Mouse (Mus musculus): ENCODE results near the gene Chchd10.
A peak's percentile ranks its signal among the peaks of the same experiment; 100 is the strongest.

Gene Chchd10

DNA sequence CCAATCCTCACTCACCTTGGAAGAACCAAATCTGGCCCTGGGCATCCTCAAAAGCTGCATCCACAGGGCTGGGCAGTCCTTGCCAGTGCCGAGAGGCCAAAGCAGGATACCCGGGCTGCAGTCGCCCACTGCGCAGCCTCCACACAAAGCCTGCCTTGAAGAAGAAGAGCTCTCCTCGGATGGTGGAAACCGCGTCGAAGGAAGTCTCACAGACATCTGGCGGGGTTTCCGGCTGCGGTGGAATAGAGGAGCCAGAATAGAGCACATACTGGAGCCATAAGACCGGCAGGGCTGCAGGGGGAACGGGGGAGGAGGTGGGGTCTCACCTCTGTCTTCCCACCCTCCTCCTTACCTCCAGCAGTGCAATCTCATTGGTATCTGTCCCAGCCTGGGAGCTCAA is 6.5 kb upstream of the Chchd10 start:
- no peak for DNase-seq

DNA sequence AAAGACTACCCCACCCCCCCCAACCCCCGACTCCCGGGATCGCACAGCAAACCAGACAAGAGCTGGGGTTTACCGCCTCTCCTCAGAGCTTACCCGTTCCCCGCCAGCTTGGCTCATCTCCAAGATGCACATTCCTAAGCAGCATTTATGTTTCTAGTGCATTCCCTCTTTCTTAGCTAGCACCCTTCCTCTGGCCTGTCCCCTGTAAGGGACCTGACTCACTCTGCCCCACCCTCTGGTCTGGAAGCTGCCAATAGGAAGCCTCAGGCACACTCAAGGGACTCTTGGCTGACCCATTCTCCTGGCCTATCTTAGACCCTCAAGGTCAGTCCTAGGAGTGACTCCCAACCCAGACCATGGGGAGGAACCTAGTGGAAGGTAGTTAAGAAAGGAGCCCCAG is 2.6 kb upstream of the Chchd10 start:
- DNase-seq: no peak

DNA sequence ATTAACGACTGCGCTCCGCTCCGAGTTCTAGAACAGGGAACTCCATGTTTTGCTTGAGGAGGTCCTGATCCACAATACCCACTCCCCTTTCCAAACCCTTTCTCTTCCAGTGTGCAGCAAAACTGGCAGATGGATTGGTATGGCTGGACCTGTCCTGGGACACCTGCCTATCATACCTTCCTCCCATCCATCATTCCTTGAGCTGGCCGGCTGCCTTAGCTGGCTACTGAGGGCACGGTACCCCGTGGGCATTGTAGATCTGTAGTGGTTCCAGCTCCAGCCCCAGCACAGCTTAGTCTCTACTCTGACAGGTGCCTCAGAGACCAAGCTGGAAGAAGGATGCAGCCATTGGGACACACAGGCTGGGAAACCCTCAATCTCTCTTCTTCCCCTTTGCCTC is 1.6 kb upstream of the Chchd10 start:
- no peak for DNase-seq

DNA sequence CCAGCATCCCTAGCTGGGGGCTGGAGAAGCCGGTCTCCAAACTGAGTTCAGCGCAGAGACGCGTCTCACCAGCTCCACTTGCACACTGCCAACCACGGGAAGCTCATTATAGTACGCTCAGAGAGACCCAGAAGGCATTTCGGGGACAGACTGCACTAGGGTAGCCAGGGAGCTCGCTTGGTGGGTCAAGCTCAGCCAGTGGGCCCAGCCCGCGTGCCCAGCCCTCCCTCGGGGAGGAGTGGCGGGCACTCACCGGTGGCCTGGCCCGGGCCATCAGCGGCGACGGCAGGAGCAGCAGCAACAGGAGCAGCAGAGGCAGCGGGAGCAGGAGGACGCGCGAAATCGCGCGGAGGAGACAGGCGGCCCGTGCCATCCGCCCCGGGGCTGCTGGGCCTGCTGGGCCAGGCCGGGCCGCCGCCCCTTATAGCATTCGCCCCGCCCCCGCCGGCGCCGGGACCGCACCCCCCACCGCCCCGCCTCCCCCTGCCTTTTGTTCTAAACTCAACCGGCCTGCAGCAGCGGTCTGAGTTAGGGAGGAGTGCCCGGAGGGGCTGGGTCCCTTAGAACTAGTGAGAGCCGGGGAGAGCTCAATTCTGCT is 750 bp upstream of the Chchd10 start:
- DNase-seq: peak; percentile 45 to 66

DNA sequence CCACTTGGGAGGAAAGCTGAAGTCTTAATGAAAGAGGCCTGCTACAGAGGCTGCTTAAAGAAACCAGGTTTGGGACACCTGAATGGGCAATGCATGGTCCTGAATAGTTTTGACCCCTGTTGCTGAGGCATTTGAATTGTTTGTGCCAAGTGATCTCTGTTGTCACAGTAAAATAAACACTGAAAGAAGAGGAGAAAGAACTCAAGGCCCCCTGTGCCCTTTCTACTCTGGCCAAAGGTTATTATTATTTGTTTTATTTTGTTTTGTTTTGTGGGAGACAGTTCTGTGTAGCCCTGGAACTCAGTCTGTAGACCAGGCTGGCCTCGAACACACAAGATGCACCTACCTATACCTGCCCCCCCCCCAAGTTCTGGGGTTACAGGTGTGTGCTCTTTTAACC is 2.1 kb downstream of the Chchd10 start:
- no peak for DNase-seq

DNA sequence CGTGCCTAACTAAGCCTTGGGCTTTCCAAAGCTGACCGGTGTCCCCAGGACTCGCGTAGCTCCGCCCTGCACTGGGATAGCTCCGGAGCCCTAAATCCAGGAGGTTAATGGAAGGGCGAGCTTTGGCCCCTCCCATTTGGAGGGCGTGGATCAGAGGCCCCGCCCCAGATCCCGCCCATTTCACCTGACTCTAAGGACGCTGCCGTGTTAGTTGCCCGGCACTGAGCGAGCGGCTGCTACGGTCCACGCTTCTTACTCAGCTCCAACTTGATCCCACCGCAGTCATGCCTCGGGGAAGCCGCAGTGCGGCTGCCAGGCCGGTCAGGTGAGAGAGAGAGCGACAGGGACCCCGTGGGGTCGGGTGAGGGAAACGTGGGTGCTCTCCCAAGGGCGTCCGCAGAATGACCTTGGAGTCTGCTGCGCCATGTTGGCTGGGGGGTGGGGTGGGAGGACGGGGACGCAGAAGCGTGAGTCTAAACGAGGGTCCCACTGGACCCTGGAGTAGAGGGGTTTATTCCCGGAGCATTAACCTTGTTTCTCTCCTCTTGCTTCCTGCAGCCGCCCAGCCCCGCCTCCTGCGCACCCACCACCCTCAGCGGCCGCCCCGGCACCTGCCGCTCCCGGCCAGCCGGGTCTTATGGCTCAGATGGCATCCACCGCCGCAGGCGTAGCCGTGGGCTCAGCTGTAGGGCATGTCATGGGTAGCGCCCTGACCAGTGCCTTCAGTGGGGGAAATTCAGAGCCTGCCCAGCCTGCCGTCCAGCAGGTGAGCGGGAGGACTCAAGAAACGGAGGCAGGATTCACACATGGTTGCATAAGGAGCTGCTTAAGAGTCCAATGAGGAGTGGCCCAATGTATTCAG is 3.0 kb downstream of the Chchd10 start, which contains the start of gene Mmp11:
Gene Mmp11, minus strand, starts transcription at position 817 of the 862 bp plus-strand sequence.
- peak; percentile 60 to 72 for DNase-seq

DNA sequence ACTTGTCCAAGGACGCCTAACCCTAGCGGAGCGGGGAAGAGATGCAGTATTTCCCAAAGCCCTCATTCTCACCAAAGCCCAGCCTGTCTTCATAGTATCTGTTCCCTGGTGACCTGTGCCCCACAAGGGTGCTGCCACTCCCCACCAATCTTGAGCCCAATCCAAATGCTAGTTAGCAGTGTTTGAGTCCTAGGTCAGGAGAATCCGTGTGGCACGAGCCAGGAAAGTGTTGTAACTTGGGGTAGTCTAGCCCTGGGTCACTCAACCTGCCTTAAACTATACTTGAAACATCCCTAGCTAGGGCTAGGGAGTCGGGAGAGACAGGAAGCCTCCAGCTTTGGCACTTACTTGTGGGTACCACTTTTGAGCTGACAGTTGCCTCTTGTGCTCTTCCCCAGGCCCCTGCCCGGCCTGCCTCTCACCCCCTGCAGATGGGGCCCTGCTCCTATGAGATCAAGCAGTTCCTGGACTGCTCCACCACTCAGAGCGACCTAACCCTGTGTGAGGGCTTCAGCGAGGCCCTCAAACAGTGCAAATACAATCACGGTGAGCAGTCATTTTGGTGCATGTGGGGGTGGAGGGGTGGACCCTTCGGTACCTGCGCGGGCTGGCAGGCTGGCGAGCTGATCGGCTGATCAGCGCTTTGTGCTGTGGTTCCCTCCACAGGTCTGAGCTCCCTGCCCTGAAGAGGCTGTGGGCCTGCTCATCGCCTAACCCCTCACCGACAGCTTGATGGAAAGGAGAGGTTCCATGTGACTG is 4.2 kb downstream of the Chchd10 start:
- peak in 1 of 2 experiments; percentile 27 for DNase-seq

DNA sequence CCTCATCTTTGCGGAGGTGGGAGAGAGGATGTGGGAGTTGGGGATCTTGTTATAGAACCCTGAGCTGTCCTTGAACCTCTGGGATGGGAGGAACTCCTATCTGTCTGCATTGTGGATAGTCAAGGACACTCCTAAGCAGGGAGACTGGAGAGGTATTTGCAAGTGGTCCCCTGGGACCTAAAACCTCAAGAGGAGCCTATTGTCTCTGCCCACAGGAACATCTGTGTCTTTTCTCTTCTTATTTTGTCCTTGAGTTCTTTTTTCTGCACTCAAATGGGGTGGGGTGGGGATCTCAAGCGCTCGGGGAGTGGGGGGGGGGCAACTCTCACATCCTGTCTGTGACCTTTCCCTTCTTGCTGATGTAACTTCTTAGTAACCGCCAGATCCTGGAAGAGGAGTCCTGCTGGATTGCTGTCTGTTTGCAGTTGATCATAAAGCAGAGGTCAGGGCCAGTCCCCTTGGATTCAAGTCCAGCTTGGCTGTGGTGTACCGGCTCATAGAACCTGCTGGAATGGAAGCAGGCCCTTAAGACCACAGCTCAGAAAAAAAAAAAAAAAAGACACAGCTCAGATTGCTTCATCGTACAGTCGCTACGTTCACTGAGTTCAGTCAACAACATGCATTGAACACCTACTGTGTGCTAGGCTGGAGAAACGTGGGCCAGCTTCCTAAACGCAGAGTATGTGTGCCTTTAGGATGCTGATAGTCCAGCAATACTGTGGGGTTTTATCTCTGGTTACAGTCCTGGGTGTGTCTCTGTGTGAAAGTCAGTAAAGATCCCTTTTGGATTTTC is 5.1 kb downstream of the Chchd10 start:
- peak in 1 of 2 experiments; percentile 27 for DNase-seq

DNA sequence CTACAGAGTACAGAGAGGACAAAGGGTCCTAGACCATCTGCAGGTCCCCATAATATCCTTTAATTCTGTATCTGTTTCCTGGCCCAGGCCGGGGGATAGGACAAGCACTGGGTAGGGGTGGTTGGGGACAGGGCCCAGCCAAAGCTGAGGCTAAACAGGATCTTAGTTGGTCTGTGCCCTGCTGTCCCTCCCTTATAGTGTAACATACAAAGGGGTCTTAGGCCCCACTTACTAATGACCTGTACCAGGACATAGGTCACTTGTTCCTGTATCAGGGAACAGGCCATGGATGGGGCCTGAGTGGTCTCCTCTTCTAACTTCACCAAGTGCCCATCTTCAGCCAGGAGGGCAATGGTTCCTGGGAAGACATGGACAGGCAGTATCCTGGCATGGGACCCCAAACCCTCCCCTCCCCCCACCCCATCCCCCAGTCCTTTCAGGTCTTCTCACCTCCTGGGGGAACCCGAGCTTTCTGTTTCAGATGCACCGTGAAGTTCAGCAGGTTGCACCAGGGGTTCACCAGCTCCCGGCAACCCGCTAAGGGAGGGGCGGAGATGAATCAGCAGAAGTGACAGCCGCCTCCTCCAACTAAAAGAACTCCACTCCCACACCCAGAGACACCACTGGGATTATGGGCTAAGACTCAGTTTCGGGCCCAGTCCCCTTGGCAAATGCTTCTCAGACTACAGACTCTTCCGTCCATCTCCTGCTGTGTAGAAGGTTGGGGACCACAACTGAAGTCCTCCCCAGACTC is 6.7 kb downstream of the Chchd10 start:
- DNase-seq: no peak

DNA sequence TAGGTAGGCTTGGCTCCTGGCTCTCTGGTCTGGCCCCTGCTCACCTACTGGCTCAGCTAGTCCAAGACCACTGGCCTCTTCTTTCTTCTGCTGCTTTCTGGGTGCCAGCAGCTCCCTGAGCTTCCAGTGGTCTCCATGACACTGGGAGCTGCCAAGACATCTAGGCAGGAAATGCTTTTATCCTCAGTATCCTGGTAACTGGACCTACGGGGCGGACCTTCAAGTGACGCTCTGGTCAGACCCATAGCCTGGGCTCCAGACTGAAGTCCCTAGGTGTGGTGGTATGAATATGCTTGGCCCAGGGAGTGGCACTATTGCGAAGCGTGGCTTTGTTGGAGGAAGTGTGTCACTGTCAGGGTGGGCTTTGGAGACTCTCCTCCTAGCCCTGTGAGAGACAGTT is 7.6 kb downstream of the Chchd10 start, which contains the start of gene Gm867:
Gene Gm867, minus strand, starts transcription at position 153 of the 400 bp plus-strand sequence.
- no peak for DNase-seq

DNA sequence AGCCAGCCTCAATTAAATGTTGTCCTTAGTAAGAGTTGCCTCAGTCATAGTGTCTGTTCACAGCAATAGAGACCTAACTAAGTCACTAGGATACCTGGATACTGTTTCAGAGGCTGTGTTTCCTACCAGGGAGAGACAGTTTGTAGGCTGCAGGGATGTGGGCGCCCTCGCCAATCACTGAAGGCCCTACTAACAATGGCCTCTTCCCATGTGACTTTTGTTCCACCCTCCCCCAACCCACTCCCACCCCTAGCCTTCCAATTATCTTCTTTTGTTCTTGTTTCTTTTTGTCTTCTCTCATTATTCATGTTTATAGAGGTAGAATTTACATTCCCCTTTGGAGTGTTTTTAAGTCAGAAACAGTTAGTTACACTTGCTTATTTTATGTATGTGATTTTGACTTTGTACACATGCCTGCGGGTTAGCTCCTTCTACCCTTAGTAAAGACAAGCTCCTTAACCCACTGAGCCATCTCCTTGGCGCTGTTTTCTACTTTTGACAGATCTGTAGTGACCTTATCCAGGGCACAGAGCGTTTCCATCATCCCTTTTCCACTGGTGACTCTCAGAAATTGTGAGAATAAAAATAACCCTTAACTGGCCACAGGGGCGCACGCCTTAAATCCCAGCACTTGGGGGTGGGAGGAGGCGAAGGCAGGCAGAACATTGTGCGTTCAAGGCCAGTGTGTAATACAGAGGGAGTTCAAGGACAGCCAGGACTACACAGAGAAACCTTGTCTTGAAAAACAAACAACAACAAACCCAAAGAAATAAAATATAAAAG is 8.3 kb downstream of the Chchd10 start:
- no peak for DNase-seq

DNA sequence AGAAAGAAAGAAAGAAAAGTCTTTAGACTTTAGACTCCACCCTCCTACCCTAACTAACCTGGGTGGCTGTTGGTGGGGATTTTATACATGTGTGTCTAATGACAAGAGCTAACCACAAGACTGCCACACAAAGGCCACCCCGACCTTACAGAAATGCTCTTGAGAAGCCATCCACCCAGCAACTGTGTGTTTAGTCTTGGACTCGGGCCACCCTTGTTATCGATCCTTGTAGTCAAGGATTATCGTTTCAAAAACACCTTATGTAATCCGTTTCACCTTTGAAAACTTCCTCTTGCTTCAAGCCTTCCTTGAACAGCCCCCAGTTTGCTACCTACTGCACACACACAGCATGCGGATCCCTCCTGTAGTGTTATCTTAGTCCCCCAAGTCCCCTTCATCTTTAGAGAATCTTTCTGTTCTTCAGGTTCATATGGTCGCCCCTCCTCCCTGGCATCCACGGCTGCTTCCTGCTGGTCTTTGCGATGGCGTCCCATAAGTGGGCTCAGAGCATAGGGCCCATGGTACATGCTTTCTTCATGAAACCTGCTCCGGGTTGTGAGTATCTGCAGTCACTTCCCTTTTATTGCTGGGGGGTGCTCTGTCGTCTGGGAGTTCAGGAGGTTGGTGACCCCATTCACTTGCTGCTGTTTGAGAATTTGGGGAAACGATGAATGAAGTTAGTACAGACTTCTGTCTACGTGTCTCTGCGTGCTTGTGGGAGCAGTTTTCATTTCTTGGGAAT is 10.0 kb downstream of the Chchd10 start, which contains the start of gene Vpreb3:
Gene Vpreb3, plus strand, starts transcription at position 322 of the 742 bp plus-strand sequence.
- no peak for DNase-seq

DNA sequence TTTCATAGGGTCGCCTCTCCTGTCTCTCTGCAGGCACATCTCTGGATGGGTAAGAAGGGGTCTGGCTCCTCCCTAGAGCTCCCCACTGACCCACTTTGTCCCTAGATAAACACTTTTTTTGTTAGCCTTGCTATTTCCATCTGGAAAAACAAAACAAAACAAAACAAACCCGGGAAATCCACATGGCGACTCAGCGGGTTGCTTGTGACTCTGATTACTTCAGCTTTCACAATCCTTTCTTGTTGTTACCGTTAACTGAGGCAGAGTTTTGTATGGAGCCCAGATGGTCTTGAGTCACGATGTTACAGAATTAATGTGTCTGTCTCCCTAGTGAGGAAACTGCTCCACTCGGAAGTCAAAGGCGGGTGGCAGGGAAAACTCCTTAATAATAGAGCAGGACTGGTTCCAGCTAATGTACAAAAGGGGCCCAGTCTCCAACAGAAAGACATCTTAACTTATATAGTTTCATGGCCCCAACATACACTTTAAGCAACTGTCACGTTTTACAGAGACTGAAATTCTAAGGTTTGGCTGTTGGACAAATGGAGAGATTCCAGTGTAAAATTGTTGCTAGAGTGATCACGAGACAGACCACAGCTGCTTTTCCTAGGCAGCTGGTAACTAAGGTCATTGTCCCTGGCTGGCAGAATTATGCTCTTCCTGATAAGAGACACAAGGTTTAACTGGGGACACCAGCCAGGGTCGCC is 11.3 kb downstream of the Chchd10 start:
- DNase-seq: no peak

DNA sequence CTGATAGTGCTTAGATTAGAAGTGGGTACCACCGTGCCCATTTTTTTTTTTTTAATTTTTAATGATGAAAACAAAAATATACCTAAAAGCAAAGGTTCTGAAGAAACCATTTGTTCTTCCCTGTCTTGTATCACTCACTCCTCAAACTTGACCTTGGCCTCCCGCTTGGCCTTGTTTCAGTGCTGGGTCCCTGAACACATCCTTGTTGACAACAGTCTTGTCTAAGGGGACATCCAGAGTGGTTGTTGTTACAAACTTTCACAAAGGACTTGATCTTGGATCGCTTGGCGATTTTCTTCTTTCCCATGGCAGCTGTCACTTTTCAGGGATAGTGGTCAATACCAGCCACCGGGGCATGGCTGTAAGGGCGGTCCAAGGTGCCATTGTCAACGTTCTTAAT is 12.3 kb downstream of the Chchd10 start:
- DNase-seq: no peak

DNA sequence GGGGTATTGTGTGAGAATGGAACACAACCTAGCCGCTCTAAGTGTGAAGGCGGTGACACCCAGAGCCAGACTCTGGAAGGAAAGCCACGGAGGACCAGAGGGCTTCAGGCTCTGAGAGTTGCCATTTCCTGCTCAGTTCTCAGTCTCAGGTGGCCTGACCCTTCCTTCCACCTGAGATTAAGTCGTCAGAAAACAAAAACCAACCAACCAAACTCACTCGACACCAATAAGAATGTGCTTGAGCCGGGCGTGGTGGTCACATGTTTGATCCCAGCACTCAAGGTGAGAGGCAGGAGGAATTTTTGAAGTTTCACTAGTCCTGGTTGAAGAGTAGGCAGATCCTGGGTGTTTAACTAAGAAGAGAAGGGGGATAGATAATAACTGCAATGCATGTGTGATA is 13.0 kb downstream of the Chchd10 start:
- no peak for DNase-seq

DNA sequence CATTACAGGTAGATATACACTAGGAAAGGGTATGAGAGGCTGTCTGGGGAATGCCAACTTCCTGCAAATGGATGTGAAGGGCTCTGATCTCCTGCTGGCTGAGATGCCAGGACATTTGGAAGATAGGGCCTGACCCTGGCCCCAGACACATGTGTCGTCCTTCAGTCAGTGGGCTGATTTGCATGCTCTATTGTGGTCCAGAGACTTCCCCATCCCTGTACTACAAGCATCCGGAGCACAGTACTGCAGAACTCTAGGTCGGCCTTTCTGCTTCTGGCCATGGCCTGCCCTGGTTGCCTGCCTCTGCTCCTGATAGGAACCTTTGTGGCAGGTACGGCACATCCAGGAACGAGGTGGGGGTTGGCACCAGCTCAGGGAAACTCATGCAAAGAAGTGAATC is 15.1 kb downstream of the Chchd10 start:
- DNase-seq: peak in 1 of 2 experiments; percentile 36

DNA sequence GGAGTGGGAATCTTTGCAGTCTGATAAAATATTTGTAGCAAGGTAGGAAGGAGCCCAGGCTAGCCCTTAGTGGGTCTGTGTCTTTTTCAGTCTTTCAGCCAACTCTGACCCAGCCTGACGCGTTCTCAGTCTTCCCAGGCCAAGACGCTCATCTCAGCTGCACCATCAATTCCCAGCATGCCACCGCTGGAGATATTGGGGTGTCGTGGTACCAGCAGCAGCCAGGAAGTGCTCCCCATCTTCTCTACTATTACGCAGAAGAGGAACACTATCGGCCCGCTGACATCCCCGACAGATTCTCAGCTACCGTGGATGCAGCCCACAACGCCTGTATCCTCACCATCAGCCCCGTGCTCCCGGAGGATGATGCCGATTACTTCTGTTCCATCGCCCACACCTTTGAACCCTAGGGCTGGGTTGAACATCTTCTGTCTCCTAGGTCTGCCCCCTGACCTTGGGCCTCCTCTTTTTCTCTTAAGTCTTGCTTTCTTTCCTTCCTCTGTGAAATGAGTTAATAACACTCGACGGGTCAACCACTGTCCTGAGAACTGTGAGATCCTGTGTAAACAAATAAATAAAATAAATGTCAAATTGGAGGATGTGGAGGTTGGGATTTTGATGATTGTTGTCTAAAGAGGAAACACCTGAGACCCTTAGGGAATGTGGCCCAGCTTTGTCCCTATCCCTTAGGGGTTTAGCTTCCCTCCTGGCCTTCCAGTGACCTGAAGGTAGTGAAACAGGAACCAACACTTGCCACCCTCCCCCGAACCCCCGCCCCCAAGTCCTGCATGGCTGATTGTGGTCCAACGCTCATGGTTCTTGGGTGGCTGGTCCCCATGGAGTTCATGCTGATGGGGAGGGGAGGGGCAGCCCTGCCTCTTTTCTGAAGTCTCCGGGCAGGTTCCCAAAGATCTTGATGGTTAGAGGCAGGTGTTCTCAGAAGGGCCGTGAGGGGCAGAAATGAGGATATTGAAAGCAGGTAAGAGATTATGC is 16.4 kb downstream of the Chchd10 start:
- DNase-seq: peak; percentile 64 to 70

DNA sequence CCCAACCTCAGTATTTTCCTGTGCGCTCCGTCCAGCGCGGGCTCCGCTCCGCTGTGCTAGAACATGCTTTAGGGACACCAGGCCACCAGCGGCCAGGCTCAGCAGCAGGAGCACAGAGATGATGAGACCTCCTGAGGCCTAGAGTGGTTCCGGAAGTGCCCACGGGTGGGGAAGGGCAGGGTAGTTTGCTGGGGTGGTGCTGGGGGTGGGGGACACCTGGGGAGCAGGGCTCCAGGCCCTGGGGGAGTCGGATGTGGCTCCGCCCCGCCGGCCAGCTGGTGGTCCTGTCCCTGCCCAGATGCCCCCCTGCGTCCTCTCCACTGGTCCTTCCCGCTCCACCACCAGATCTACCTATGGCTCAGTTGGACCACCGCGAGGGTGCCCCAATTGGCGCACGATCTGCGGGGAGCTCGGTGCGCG is 17.9 kb downstream of the Chchd10 start:
- DNase-seq: peak; percentile 41 to 45
